Mouse (Mus musculus) CD4-positive, CD25-positive, alpha-beta regulatory T cell (primary cell): ENCODE results near the gene Apol10a. TPM values are rescaled to one million over a fixed set of nuclear protein-coding genes. Genes with fewer than 3 reads are reported as not detected.

Experiments used
- polyA plus RNA-seq: library from polyadenylated mRNA; unstranded; fragments of 100-300 nt; shearing (Covaris generic); gene quantifications from one replicate; pipeline ENCODE4 v1.2.1, GENCODE M21; 2017

The Apol10a gene
- polyA plus RNA-seq = 0.14 TPM

GRCm38 (mm10) chr15:77476693-77477092 is at the start of gene Apol10a:
Gene Apol10a (plus strand): TSS chr15:77477047.

DNA sequence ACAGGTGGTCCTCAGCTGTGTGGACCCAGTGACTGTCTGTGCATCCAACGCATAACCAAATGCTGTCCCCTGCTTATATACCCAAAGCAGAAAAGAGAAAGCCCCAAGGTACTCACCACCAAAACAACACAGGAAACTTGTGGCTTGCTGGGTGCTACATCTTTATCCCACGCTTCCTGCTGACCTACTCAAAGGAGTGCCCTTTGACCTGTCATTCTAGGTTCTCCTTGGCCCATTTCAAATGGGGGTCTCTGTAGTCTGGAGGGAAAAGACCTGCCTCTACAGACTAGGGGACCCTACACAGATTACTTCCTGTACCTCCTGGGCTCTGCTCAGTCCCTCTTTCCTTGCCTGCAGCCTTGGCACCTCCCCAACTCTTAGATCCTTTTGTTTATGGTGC is 29.5 kb upstream of the Apol10a start, which contains the start of gene Apol7b:
TSS of gene Apol7b (minus strand) at position 101 of the 400 bp plus-strand sequence.

DNA sequence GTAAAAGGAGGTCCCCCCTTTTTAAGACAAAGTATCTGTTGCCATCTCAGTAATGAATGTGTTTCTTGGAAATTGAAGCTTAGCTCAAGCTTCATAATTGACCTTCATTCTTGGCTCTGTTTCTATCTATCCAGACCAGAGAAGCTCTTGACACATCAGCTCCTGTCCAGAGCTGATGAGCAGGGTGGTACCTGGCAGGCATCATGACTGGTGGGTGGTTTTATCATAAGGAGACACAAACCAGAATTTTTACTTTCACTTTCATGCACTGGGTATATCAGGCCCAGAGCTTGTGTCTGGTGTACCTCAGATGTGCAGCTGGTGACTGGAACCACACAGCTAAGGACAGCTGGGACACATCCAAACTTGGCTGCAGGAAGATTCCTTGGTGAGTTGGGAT is 31.1 kb downstream of the Apol10a start, which contains the start of gene Apol11a:
TSS of gene Apol11a (plus strand) at position 306 of the 400 bp plus-strand sequence.

DNA sequence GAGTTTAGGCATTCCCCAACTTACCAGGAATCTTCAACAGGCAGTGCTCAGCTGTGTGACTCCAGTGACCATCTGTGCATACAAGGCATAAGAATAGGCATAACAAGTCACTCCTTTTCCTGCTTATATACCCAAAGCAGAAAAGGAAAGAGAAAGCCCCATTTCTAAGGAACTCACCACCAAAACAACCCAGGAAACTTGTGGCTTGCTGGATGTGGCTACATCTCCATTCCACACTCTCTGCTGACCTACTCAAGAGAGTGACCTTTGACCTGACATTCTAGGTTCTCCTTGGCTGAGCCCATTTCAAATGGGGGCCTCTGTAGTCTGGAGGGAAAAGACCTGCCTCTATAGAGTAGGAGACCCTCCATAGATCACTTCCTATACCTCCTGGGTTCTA is 56.4 kb downstream of the Apol10a start, which contains the start of gene Apol7c:
TSS of gene Apol7c (minus strand) at position 101 of the 400 bp plus-strand sequence.

Other genes starting within 250 kb of the Apol10a start
- gene Rbfox2, start 170.0 kb upstream of the Apol10a start, polyA plus RNA-seq = 0.13 TPM
- not detected for gene Apol7a, start 77.9 kb upstream of the Apol10a start, polyA plus RNA-seq
- 13.3 TPM for gene Apol9a, start 65.9 kb upstream of the Apol10a start, polyA plus RNA-seq
- gene Apol7b, start 29.6 kb upstream of the Apol10a start, polyA plus RNA-seq = 0.56 TPM
- 0.11 TPM for gene Apol11a, start 31.2 kb downstream of the Apol10a start, polyA plus RNA-seq
- 0.69 TPM for gene Apol7c, start 56.3 kb downstream of the Apol10a start, polyA plus RNA-seq
- not detected for gene 1700025B11Rik, start 84.8 kb downstream of the Apol10a start, polyA plus RNA-seq
- gene Apol10b, start 119.1 kb downstream of the Apol10a start, polyA plus RNA-seq = 2.4 TPM
- gene Gm36245, start 122.2 kb downstream of the Apol10a start, polyA plus RNA-seq = not detected
- 0.26 TPM for gene Apol11b, start 166.2 kb downstream of the Apol10a start, polyA plus RNA-seq
- gene Apol7e, start 221.8 kb downstream of the Apol10a start, polyA plus RNA-seq = 86.8 TPM